Mouse (Mus musculus): ENCODE measurements around the gene Tspo2. TPM values are rescaled to one million over a fixed set of nuclear protein-coding genes. Genes with fewer than 3 reads are reported as not detected.
A peak's percentile ranks its signal among the peaks of the same experiment; 100 is the strongest.

The Tspo2 gene
- polyA plus RNA-seq, 1 experiment from 2014 or later = 2.1 TPM

- no peaks in the 10 kb centered on the region for H3K9me3 ChIP-seq (replicated peaks; ENCODE audit: control insufficient read depth, low read length)
- no peaks in the 10 kb centered on the region for H3K27me3 ChIP-seq (ENCODE audit: control insufficient read depth, insufficient read depth, low read length)
- H3K4me1 ChIP-seq (ENCODE audit: control insufficient read depth, insufficient read depth, low read length) = no peaks in the 10 kb centered on the region
- H3K4me3 ChIP-seq (ENCODE audit: low read depth, low read length) = no peak overlapping the region
- no peak overlapping the region for H3K27ac ChIP-seq (ENCODE audit: low read depth, low read length)
- no peak overlapping the region for H3K9ac ChIP-seq (ENCODE audit: low read depth, low read length)
- no peak for ATAC-seq (replicated peaks; ENCODE audit: insufficient number of reproducible peaks, low FRiP score, low TSS enrichment)
- H3K36me3 ChIP-seq (ENCODE audit: control insufficient read depth, insufficient read depth, low read length) = no peaks in the 10 kb centered on the region
- 85% methylated on average over 2 of the region's 2 CpGs for WGBS (ENCODE audit: insufficient replicate concordance)
- H3K4me2 ChIP-seq = no peak overlapping the region
Observed at GRCm38 (mm10) chr17:48455955-48456354, 4.6 kb upstream of the Tspo2 start.

- no peak for ATAC-seq (replicated peaks; ENCODE audit: insufficient number of reproducible peaks, low FRiP score, low TSS enrichment)
- Histone ChIP-seq H3K27ac (ENCODE audit: low read depth, low read length) (no peak within 1 kb of the TSS), H3K9me3 (replicated peaks; ENCODE audit: control insufficient read depth, low read length) (no peaks in the 10 kb centered on the region), H3K4me2 (peak within 1 kb of the TSS; percentile 42), H3K4me1 (ENCODE audit: control insufficient read depth, insufficient read depth, low read length) (no peaks in the 10 kb centered on the region), H3K27me3 (ENCODE audit: control insufficient read depth, insufficient read depth, low read length) (no peaks in the 10 kb centered on the region), H3K9ac (ENCODE audit: low read depth, low read length) (no peak within 1 kb of the TSS), H3K36me3 (ENCODE audit: control insufficient read depth, insufficient read depth, low read length) (no peaks in the 10 kb centered on the region), H3K4me3 (ENCODE audit: low read depth, low read length) (no peak within 1 kb of the TSS)
- 62% methylated on average over 11 of the region's 11 CpGs for WGBS (ENCODE audit: insufficient replicate concordance)
Observed at GRCm38 (mm10) chr17:48454688-48455087, 3.4 kb upstream of the Tspo2 start, which contains the start of gene Unc5cl. Gene Unc5cl (plus strand): TSS chr17:48454901.

- no peak for ATAC-seq (replicated peaks; ENCODE audit: insufficient number of reproducible peaks, low FRiP score, low TSS enrichment)
- Histone ChIP-seq H3K27me3 (ENCODE audit: control insufficient read depth, insufficient read depth, low read length) (no peaks in the 10 kb centered on the region), H3K36me3 (ENCODE audit: control insufficient read depth, insufficient read depth, low read length) (no peaks in the 10 kb centered on the region), H3K4me2 (peak overlapping the region; percentile 42), H3K9me3 (replicated peaks; ENCODE audit: control insufficient read depth, low read length) (no peaks in the 10 kb centered on the region), H3K27ac (ENCODE audit: low read depth, low read length) (no peak overlapping the region), H3K4me1 (ENCODE audit: control insufficient read depth, insufficient read depth, low read length) (no peaks in the 10 kb centered on the region), H3K4me3 (ENCODE audit: low read depth, low read length) (no peak overlapping the region), H3K9ac (ENCODE audit: low read depth, low read length) (no peak overlapping the region)
- WGBS (ENCODE audit: insufficient replicate concordance) = 30% methylated on average over 7 of the region's 7 CpGs
Observed at GRCm38 (mm10) chr17:48454190-48454589, 2.9 kb upstream of the Tspo2 start.

- no peak for ATAC-seq (replicated peaks; ENCODE audit: insufficient number of reproducible peaks, low FRiP score, low TSS enrichment)
Observed at GRCm38 (mm10) chr17:48453489-48453888, 2.2 kb upstream of the Tspo2 start.

GRCm38 (mm10) chr17:48451753-48452444 is 577 bp upstream of the Tspo2 start:
- H3K27ac ChIP-seq (ENCODE audit: low read depth, low read length) = no peak overlapping the region
- no peak overlapping the region for H3K4me2 ChIP-seq
- 65% methylated on average over 9 of the region's 9 CpGs for WGBS (ENCODE audit: insufficient replicate concordance)
- no peak overlapping the region for H3K9ac ChIP-seq (ENCODE audit: low read depth, low read length)
- H3K36me3 ChIP-seq (ENCODE audit: control insufficient read depth, insufficient read depth, low read length) = no peaks in the 10 kb centered on the region
- no peaks in the 10 kb centered on the region for H3K27me3 ChIP-seq (ENCODE audit: control insufficient read depth, insufficient read depth, low read length)
- no peak overlapping the region for H3K4me3 ChIP-seq (ENCODE audit: low read depth, low read length)
- ATAC-seq (replicated peaks; ENCODE audit: insufficient number of reproducible peaks, low FRiP score, low TSS enrichment) = no peak
- no peaks in the 10 kb centered on the region for H3K9me3 ChIP-seq (replicated peaks; ENCODE audit: control insufficient read depth, low read length)
- no peaks in the 10 kb centered on the region for H3K4me1 ChIP-seq (ENCODE audit: control insufficient read depth, insufficient read depth, low read length)

More at GRCm38 (mm10) chr17:48453489-48453888, 2.2 kb upstream of the Tspo2 start:
- no peak overlapping the region for H3K4me3 ChIP-seq (ENCODE audit: low read depth, low read length)
- no peak overlapping the region for H3K4me2 ChIP-seq
- H3K27ac ChIP-seq (ENCODE audit: low read depth, low read length) = no peak overlapping the region
- H3K4me1 ChIP-seq (ENCODE audit: control insufficient read depth, insufficient read depth, low read length) = no peaks in the 10 kb centered on the region
- no peaks in the 10 kb centered on the region for H3K9me3 ChIP-seq (replicated peaks; ENCODE audit: control insufficient read depth, low read length)
- no peak overlapping the region for H3K9ac ChIP-seq (ENCODE audit: low read depth, low read length)
- H3K36me3 ChIP-seq (ENCODE audit: control insufficient read depth, insufficient read depth, low read length) = no peaks in the 10 kb centered on the region
- H3K27me3 ChIP-seq (ENCODE audit: control insufficient read depth, insufficient read depth, low read length) = no peaks in the 10 kb centered on the region
- 65% methylated on average over 7 of the region's 7 CpGs for WGBS (ENCODE audit: insufficient replicate concordance)

- no peak overlapping the region for H3K4me2 ChIP-seq
- no peak overlapping the region for H3K27ac ChIP-seq (ENCODE audit: low read depth, low read length)
- no peaks in the 10 kb centered on the region for H3K27me3 ChIP-seq (ENCODE audit: control insufficient read depth, insufficient read depth, low read length)
- H3K9ac ChIP-seq (ENCODE audit: low read depth, low read length) = no peak overlapping the region
- no peak overlapping the region for H3K4me3 ChIP-seq (ENCODE audit: low read depth, low read length)
- 79% methylated on average over 13 of the region's 13 CpGs for WGBS (ENCODE audit: insufficient replicate concordance)
- no peaks in the 10 kb centered on the region for H3K4me1 ChIP-seq (ENCODE audit: control insufficient read depth, insufficient read depth, low read length)
- H3K36me3 ChIP-seq (ENCODE audit: control insufficient read depth, insufficient read depth, low read length) = no peaks in the 10 kb centered on the region
- H3K9me3 ChIP-seq (replicated peaks; ENCODE audit: control insufficient read depth, low read length) = no peaks in the 10 kb centered on the region
- ATAC-seq (replicated peaks; ENCODE audit: insufficient number of reproducible peaks, low FRiP score, low TSS enrichment) = peak; percentile 58
Observed at GRCm38 (mm10) chr17:48450666-48451352, 513 bp downstream of the Tspo2 start.

- no peaks in the 10 kb centered on the region for H3K27me3 ChIP-seq (ENCODE audit: control insufficient read depth, insufficient read depth, low read length)
- H3K9ac ChIP-seq (ENCODE audit: low read depth, low read length) = no peak overlapping the region
- WGBS (ENCODE audit: insufficient replicate concordance) = 67% methylated on average over 8 of the region's 8 CpGs
- H3K9me3 ChIP-seq (replicated peaks; ENCODE audit: control insufficient read depth, low read length) = no peaks in the 10 kb centered on the region
- no peak for ATAC-seq (replicated peaks; ENCODE audit: insufficient number of reproducible peaks, low FRiP score, low TSS enrichment)
- H3K4me1 ChIP-seq (ENCODE audit: control insufficient read depth, insufficient read depth, low read length) = no peaks in the 10 kb centered on the region
- no peak overlapping the region for H3K4me3 ChIP-seq (ENCODE audit: low read depth, low read length)
- H3K27ac ChIP-seq (ENCODE audit: low read depth, low read length) = no peak overlapping the region
- H3K4me2 ChIP-seq = no peak overlapping the region
- no peaks in the 10 kb centered on the region for H3K36me3 ChIP-seq (ENCODE audit: control insufficient read depth, insufficient read depth, low read length)
Observed at GRCm38 (mm10) chr17:48447675-48448074, 3.6 kb downstream of the Tspo2 start.

- no peak overlapping the region for H3K9ac ChIP-seq (ENCODE audit: low read depth, low read length)
- H3K9me3 ChIP-seq (replicated peaks; ENCODE audit: control insufficient read depth, low read length) = no peaks in the 10 kb centered on the region
- ATAC-seq (replicated peaks; ENCODE audit: insufficient number of reproducible peaks, low FRiP score, low TSS enrichment) = no peak
- no peak overlapping the region for H3K4me3 ChIP-seq (ENCODE audit: low read depth, low read length)
- no peaks in the 10 kb centered on the region for H3K4me1 ChIP-seq (ENCODE audit: control insufficient read depth, insufficient read depth, low read length)
- H3K27ac ChIP-seq (ENCODE audit: low read depth, low read length) = no peak overlapping the region
- H3K27me3 ChIP-seq (ENCODE audit: control insufficient read depth, insufficient read depth, low read length) = no peaks in the 10 kb centered on the region
- H3K4me2 ChIP-seq = no peak overlapping the region
- 74% methylated on average over 16 of the region's 16 CpGs for WGBS (ENCODE audit: insufficient replicate concordance)
- H3K36me3 ChIP-seq (ENCODE audit: control insufficient read depth, insufficient read depth, low read length) = no peaks in the 10 kb centered on the region
Observed at GRCm38 (mm10) chr17:48443542-48444145, 7.7 kb downstream of the Tspo2 start.
